Mouse (Mus musculus) liver, postnatal 0 days (tissue): Measurements from ENCODE around the gene Mctp1.

Experiments
- CTCF ChIP-seq: sonication (generic); IDR thresholded peaks from 2 replicates; pipeline ENCODE4 v1.5.1; 2016; ENCODE audit warnings: antibody characterized with exemption, low read depth
- EP300 ChIP-seq: IDR thresholded peaks from 2 replicates; pipeline ENCODE4 v1.6.1; 2016; ENCODE audit warnings: antibody characterized with exemption, low read depth, mild to moderate bottlenecking

GRCm38 (mm10) chr13:76529915-76530314 lies 145.6 kb downstream of the Mctp1 start:
- no peak for TF ChIP-seq CTCF
- TF ChIP-seq EP300: no peak
